Mouse (Mus musculus) kidney, adult 2 months (tissue): ENCODE data around the gene Dcbld1. TPM values are rescaled to one million over a fixed set of nuclear protein-coding genes. Genes with fewer than 3 reads are reported as not detected.
"Not testable (repeated sequence)": the region's sequence is repeated elsewhere in the genome, so short reads cannot be mapped to it uniquely, and the experiment has no call there.

Experiments used
- DNase-seq: peaks from one replicate; pipeline ENCODE4 v3.0.0; 2021
- H3K27ac ChIP-seq: fragments of 200-500 bp; 2 replicates; pipeline ENCODE4 v1.5.1; 2012; ENCODE audit warnings: low read depth, low read length, control low read depth, inconsistent platforms; ENCODE audit not compliant: insufficient read depth
- H3K27me3 ChIP-seq: fragments of 200-500 bp; replicated peaks from 2 replicates; pipeline ENCODE4 v1.6.1; 2012; ENCODE audit warnings: mild to moderate bottlenecking, moderate library complexity, low read length, inconsistent platforms; ENCODE audit not compliant: control insufficient read depth, insufficient read depth
- H3K36me3 ChIP-seq: fragments of 200-500 bp; 2 replicates; pipeline ENCODE4 v1.6.1; 2012; ENCODE audit warnings: mild to moderate bottlenecking, moderate library complexity, low read length, inconsistent platforms; ENCODE audit not compliant: control insufficient read depth, insufficient read depth
- H3K4me1 ChIP-seq: fragments of 200-500 bp; 2 replicates; pipeline ENCODE4 v1.6.1; 2011; ENCODE audit warnings: low read length; ENCODE audit not compliant: control insufficient read depth, insufficient read depth
- H3K4me3 ChIP-seq: fragments of 200-500 bp; 2 replicates; pipeline ENCODE4 v1.5.1; 2011; ENCODE audit warnings: mild to moderate bottlenecking, low read depth, low read length, control low read depth; ENCODE audit not compliant: insufficient read depth
- CTCF ChIP-seq: fragments of 200-500 bp; conservative IDR thresholded peaks from 2 replicates; pipeline ENCODE4 v1.5.1; 2011; ENCODE audit warnings: low read depth, mild to moderate bottlenecking, control low read depth, low read length, moderate library complexity, mixed read lengths; ENCODE audit not compliant: insufficient read depth, insufficient read length
- POLR2A ChIP-seq: fragments of 200-500 bp; IDR thresholded peaks from one replicate; pipeline ENCODE4 v1.6.1; 2011; ENCODE audit warnings: low read depth, low read length, control low read depth
- WGBS: fragments of 180-500 bp; shearing (Covaris S2); methylation state at CpG from one replicate; pipeline ENCODE4 v1.1.7; 2018; 5-methylcytosine and 5-hydroxymethylcytosine counted together
- polyA plus RNA-seq: library from polyadenylated mRNA; depleted of rRNA; stranded (reverse); fragments of >200 nt; gene quantifications from 2 replicates; pipeline ENCODE4 v1.2.3, GENCODE M21; 2012

Dcbld1 gene
- polyA plus RNA-seq, 1 experiment = 10.3 TPM

GRCm38 (mm10) chr10:52264162-52264561 lies 30.7 kb downstream of the Dcbld1 start:
- H3K27me3 ChIP-seq = no peaks in the 10 kb centered on the region
- TF ChIP-seq CTCF (no peak), POLR2A (no peak)
- no peaks in the 10 kb centered on the region; the same call in 1 of the 2 replicates for H3K36me3 ChIP-seq
- H3K4me3 ChIP-seq = no peak overlapping the region
- DNase-seq = peak; percentile 74
- H3K4me1 ChIP-seq = peaks cover 7% of the 10 kb centered on the region; the same call in 1 of the 2 replicates
- 49% methylated on average over 5 of the region's 5 CpGs for WGBS
- H3K27ac ChIP-seq = no peak overlapping the region

- Histone ChIP-seq H3K4me1 (peaks cover 8% of the 10 kb centered on the region; the same call in 1 of the 2 replicates), H3K27ac (no peak overlapping the region), H3K36me3 (no peaks in the 10 kb centered on the region; the same call in 1 of the 2 replicates), H3K4me3 (no peak overlapping the region), H3K27me3 (no peaks in the 10 kb centered on the region)
- no peak for DNase-seq
- WGBS = 91% methylated on average over 5 of the region's 5 CpGs
- TF ChIP-seq POLR2A (no peak), CTCF (no peak)
Observed at GRCm38 (mm10) chr10:52268879-52269278, 35.5 kb downstream of the Dcbld1 start.

GRCm38 (mm10) chr10:52271385-52271784 lies 38.0 kb downstream of the Dcbld1 start:
- Histone ChIP-seq H3K27me3 (no peaks in the 10 kb centered on the region), H3K36me3 (no peaks in the 10 kb centered on the region; the same call in 1 of the 2 replicates), H3K4me3 (no peak overlapping the region), H3K27ac (no peak overlapping the region), H3K4me1 (peaks cover 6% of the 10 kb centered on the region; the same call in 1 of the 2 replicates)
- 88% methylated on average over 5 of the region's 5 CpGs for WGBS
- TF ChIP-seq CTCF = no peak
- no peak for TF ChIP-seq POLR2A
- DNase-seq = no peak

GRCm38 (mm10) chr10:52273012-52273411 lies 39.6 kb downstream of the Dcbld1 start:
- Histone ChIP-seq H3K27me3 (no peaks in the 10 kb centered on the region), H3K4me3 (no peak overlapping the region), H3K27ac (no peak overlapping the region), H3K36me3 (no peaks in the 10 kb centered on the region; the same call in 1 of the 2 replicates), H3K4me1 (peaks cover 7% of the 10 kb centered on the region; the same call in 1 of the 2 replicates)
- no peak for DNase-seq
- 68% methylated on average over 2 of the region's 2 CpGs for WGBS
- TF ChIP-seq CTCF (no peak), POLR2A (no peak)

GRCm38 (mm10) chr10:52274001-52274909 lies 40.8 kb downstream of the Dcbld1 start:
- no peak for DNase-seq
- 57% methylated on average over 8 of the region's 8 CpGs for WGBS
- Histone ChIP-seq H3K27ac (no peak overlapping the region; the same call in 1 of the 2 replicates), H3K4me3 (no peak overlapping the region), H3K4me1 (peaks cover 17% of the 10 kb centered on the region), H3K36me3 (no peaks in the 10 kb centered on the region), H3K27me3 (no peaks in the 10 kb centered on the region)
- TF ChIP-seq CTCF = no peak

GRCm38 (mm10) chr10:52274910-52275604 lies 41.6 kb downstream of the Dcbld1 start:
- no peak overlapping the region for H3K4me3 ChIP-seq
- peaks cover 20% of the 10 kb centered on the region for H3K4me1 ChIP-seq
- TF ChIP-seq POLR2A = no peak
- TF ChIP-seq CTCF = no peak
- peak; percentile 56 for DNase-seq
- WGBS = 53% methylated on average over 15 of the region's 15 CpGs
- no peaks in the 10 kb centered on the region for H3K36me3 ChIP-seq
- H3K27me3 ChIP-seq = no peaks in the 10 kb centered on the region
- H3K27ac ChIP-seq = peak overlapping the region; percentile 43; the same call in 1 of the 2 replicates

- no peak for TF ChIP-seq CTCF
- 94% methylated on average over 3 of the region's 3 CpGs for WGBS
Observed at GRCm38 (mm10) chr10:52276579-52276978, 43.2 kb downstream of the Dcbld1 start.

GRCm38 (mm10) chr10:52277564-52277963 lies 44.1 kb downstream of the Dcbld1 start:
- Histone ChIP-seq H3K4me1 (peaks cover 30% of the 10 kb centered on the region), H3K27ac (peak overlapping the region; percentile 22; the same call in 1 of the 2 replicates)
- not testable (repeated sequence) for H3K27me3 ChIP-seq, DNase-seq, H3K36me3 ChIP-seq, H3K4me3 ChIP-seq
- 93% methylated on average over 8 of the region's 8 CpGs for WGBS

More at GRCm38 (mm10) chr10:52276579-52276978, 43.2 kb downstream of the Dcbld1 start:
- Histone ChIP-seq H3K27ac (no peak overlapping the region), H3K36me3 (no peaks in the 10 kb centered on the region), H3K4me1 (peaks cover 28% of the 10 kb centered on the region), H3K4me3 (no peak overlapping the region), H3K27me3 (no peaks in the 10 kb centered on the region)
- no peak for DNase-seq
